Mouse (Mus musculus) lung, postnatal 36 days (tissue): ENCODE measurements around the gene Samhd1.

Source experiments
- DNase-seq: peaks from one replicate; pipeline ENCODE4 v3.0.0; 2022; ENCODE audit warnings: mixed read lengths

Gene Samhd1

GRCm38 (mm10) chr2:157136176-157136575 is 1.1 kb upstream of the Samhd1 start:
- no peak for DNase-seq

GRCm38 (mm10) chr2:157135529-157136120 is 560 bp upstream of the Samhd1 start:
- peak; percentile 52 for DNase-seq

GRCm38 (mm10) chr2:157134479-157134931 is 560 bp downstream of the Samhd1 start:
- no peak for DNase-seq

- DNase-seq: no peak
Measured at GRCm38 (mm10) chr2:157133769-157134478, 1.1 kb downstream of the Samhd1 start.

GRCm38 (mm10) chr2:157132686-157133540 is 2.2 kb downstream of the Samhd1 start:
- DNase-seq: no peak

GRCm38 (mm10) chr2:157132086-157132485 is 3.0 kb downstream of the Samhd1 start:
- no peak for DNase-seq

- DNase-seq: peak; percentile 78
Measured at GRCm38 (mm10) chr2:157130813-157131514, 4.1 kb downstream of the Samhd1 start.

GRCm38 (mm10) chr2:157129601-157130164 is 5.4 kb downstream of the Samhd1 start:
- no peak for DNase-seq

- DNase-seq: no peak
Measured at GRCm38 (mm10) chr2:157129096-157129495, 6.0 kb downstream of the Samhd1 start.

GRCm38 (mm10) chr2:157128072-157128471 is 7.0 kb downstream of the Samhd1 start:
- DNase-seq: no peak

- DNase-seq: no peak
Measured at GRCm38 (mm10) chr2:157127370-157127769, 7.7 kb downstream of the Samhd1 start.

GRCm38 (mm10) chr2:157125246-157125645 is 9.8 kb downstream of the Samhd1 start:
- DNase-seq: no peak

GRCm38 (mm10) chr2:157121766-157122165 is 13.3 kb downstream of the Samhd1 start:
- no peak for DNase-seq

GRCm38 (mm10) chr2:157119075-157119474 is 16.0 kb downstream of the Samhd1 start:
- DNase-seq: no peak

- no peak for DNase-seq
Measured at GRCm38 (mm10) chr2:157118556-157118955, 16.5 kb downstream of the Samhd1 start.

GRCm38 (mm10) chr2:157116964-157117363 is 18.1 kb downstream of the Samhd1 start:
- no peak for DNase-seq

GRCm38 (mm10) chr2:157108236-157108635 is 26.8 kb downstream of the Samhd1 start:
- DNase-seq: no peak

GRCm38 (mm10) chr2:157104454-157104853 is 30.6 kb downstream of the Samhd1 start:
- DNase-seq: no peak

GRCm38 (mm10) chr2:157102256-157102655 is 32.8 kb downstream of the Samhd1 start:
- no peak for DNase-seq

GRCm38 (mm10) chr2:157101650-157102049 is 33.4 kb downstream of the Samhd1 start:
- DNase-seq: no peak

- no peak for DNase-seq
Measured at GRCm38 (mm10) chr2:157100319-157100605, 34.8 kb downstream of the Samhd1 start.

GRCm38 (mm10) chr2:157099532-157100318 is 35.3 kb downstream of the Samhd1 start:
- DNase-seq: peak; percentile 81
